Mouse (Mus musculus) testis, adult 2 months (tissue): ENCODE measurements around the gene Ctc1.

Experiments
- CTCF ChIP-seq: fragments of 200-500 bp; IDR thresholded peaks from 2 replicates; pipeline ENCODE4 v1.5.1; 2012; ENCODE audit warnings: low read depth, mild to moderate bottlenecking, inconsistent platforms, low read length, moderate library complexity; ENCODE audit not compliant: control insufficient read depth, insufficient read depth, insufficient replicate concordance
- POLR2A ChIP-seq: fragments of 200-500 bp; IDR thresholded peaks from 2 replicates; pipeline ENCODE4 v1.6.1; 2012; ENCODE audit warnings: low read depth, mild to moderate bottlenecking, inconsistent platforms, low read length, moderate library complexity; ENCODE audit not compliant: control insufficient read depth

DNA sequence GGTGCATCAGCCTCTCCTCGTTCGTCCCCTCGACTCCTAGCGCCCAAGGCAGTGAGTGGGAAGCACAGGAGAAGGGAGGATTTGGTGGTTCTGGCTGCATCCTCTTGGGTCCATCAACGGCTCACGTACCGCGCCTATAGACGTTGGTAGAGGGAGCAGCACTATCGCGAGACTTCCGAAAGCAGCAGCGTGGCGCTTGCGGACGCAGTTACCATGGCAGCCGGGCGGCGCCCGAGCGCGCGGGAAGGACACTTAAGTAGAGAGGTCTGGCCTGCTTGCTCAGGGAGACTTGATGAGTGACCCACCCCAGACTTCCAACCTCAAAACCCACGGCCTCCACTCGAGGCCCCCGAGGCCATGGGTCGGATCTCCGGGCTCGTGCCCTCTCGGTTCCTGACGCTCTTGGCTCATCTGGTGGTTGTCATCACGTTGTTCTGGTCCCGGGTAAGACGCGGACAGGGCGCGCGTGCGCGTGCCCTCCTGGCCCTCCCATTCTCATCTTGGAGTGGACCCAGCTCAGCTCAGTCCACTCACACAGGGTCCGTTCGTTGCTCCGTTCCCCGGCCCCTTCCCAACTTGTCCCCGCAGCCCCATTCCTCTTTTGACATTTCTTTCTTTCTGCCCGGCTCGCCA, 55.0 kb downstream of the Ctc1 start, which contains the start of gene Tmem107:
- TF ChIP-seq CTCF (no peak; the same call in 1 of the 2 replicates), POLR2A (peak; percentile 99)
